Mouse (Mus musculus) limb, embryonic 10.5 days (tissue): ENCODE data around the gene Agtrap. TPM values are rescaled to one million over a fixed set of nuclear protein-coding genes. Genes with fewer than 3 reads are reported as not detected.

ENCODE experiments used
- DNase-seq: peaks from one replicate; pipeline ENCODE4 v3.0.0-alpha.2; 2017; ENCODE audit warnings: low spot score
- H3K27ac ChIP-seq: fragments of 300-500 bp; sonication (generic); 2 replicates; pipeline ENCODE4 v1.5.1; 2016; ENCODE audit warnings: mild to moderate bottlenecking
- H3K27me3 ChIP-seq: fragments of 300-500 bp; sonication (generic); 2 replicates; pipeline ENCODE4 v1.6.1; 2016; ENCODE audit warnings: low read depth, mild to moderate bottlenecking; ENCODE audit not compliant: poor library complexity, severe bottlenecking
- H3K36me3 ChIP-seq: fragments of 300-500 bp; sonication (generic); 2 replicates; pipeline ENCODE4 v1.6.1; 2016; ENCODE audit warnings: mild to moderate bottlenecking, moderate library complexity
- H3K4me1 ChIP-seq: fragments of 300-500 bp; sonication (generic); 2 replicates; pipeline ENCODE4 v1.6.1; 2016
- H3K4me3 ChIP-seq: fragments of 300-500 bp; sonication (generic); 2 replicates; pipeline ENCODE4 v1.5.1; 2016; ENCODE audit warnings: mild to moderate bottlenecking, moderate library complexity
- H3K9me3 ChIP-seq: fragments of 300-500 bp; sonication (generic); replicated peaks from 2 replicates; pipeline ENCODE4 v1.6.1; 2016; ENCODE audit warnings: mild to moderate bottlenecking
- WGBS: fragments of 180-500 bp; shearing (Covaris S2); methylation state at CpG from one replicate; pipeline ENCODE4 v1.1.7; 2016; 5-methylcytosine and 5-hydroxymethylcytosine counted together
- polyA plus RNA-seq: library from polyadenylated mRNA; unstranded; fragments of >200 nt; fragmentation: Nextera tagmentation; extraction: Ambion mirVana; gene quantifications from 2 replicates; pipeline ENCODE4 v1.2.1, GENCODE M21; 2016

Gene Agtrap
- polyA plus RNA-seq, 1 experiment from 2014 or later, result 13.1 TPM

DNA sequence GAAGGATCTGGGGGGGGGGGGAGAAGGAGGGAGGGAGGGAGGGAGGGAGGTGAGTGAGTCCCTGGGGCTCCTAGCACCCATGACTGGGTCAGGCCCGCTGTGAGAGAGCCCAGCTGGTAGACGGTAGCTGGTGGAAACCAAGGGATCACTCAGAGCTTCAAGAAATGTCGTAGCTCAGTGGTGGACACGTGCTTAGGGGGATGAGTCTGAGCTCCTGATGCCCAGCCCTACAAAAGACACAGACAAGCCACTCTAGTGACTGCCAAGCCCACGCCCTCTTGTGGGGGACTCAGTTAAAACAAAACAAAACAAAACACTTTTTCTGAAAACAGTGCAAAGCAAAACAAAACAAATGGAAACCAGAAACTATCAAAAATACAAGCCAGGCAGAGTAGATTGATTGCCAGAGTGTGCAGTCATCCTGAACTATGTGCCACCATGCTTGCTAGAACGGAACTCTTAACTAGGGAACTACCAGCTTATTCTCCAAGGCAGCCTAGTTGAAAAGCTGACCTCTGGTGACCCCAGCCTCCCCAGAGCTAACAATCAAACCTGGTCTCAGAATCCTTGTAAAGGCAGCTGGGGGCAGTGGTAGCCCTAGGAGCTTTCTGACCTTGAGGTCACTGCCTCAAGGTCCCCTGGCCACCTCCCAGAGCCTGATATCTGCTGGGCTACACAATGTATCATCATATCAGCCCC, 22.0 kb downstream of the Agtrap start:
- peaks cover 16% of the 10 kb centered on the region for H3K4me1 ChIP-seq
- WGBS, result 53% methylated on average over 6 of the region's 6 CpGs
- no peaks in the 10 kb centered on the region for H3K27me3 ChIP-seq
- no peak overlapping the region for H3K27ac ChIP-seq
- no peak for DNase-seq
- no peaks in the 10 kb centered on the region for H3K9me3 ChIP-seq
- no peaks in the 10 kb centered on the region for H3K36me3 ChIP-seq
- no peak overlapping the region for H3K4me3 ChIP-seq

DNA sequence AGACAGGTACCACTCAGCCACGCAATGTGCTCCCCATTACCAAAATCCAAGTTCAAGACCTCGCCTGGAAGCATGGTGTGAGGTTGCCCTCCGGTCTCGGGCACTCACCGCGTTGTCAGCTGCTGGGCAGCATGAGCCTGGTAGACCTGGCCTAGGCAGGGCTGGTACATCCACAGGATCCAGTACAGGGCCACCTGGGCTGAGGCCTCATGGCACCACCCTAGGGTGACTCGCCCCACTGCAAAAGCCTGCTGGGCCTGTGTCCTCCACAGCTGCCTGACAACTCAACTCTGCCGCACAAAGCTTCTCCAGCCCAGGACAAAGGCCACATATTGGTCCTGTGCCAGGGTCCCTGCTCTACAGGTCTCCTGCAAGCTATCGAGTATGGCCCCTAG, 26.7 kb downstream of the Agtrap start:
- H3K4me1 ChIP-seq, result peaks cover 10% of the 10 kb centered on the region
- no peaks in the 10 kb centered on the region for H3K9me3 ChIP-seq
- no peak overlapping the region for H3K4me3 ChIP-seq
- no peak for DNase-seq
- WGBS, result 88% methylated on average over 9 of the region's 9 CpGs
- no peaks in the 10 kb centered on the region for H3K27me3 ChIP-seq
- no peak overlapping the region for H3K27ac ChIP-seq
- H3K36me3 ChIP-seq, result peaks cover 32% of the 10 kb centered on the region

DNA sequence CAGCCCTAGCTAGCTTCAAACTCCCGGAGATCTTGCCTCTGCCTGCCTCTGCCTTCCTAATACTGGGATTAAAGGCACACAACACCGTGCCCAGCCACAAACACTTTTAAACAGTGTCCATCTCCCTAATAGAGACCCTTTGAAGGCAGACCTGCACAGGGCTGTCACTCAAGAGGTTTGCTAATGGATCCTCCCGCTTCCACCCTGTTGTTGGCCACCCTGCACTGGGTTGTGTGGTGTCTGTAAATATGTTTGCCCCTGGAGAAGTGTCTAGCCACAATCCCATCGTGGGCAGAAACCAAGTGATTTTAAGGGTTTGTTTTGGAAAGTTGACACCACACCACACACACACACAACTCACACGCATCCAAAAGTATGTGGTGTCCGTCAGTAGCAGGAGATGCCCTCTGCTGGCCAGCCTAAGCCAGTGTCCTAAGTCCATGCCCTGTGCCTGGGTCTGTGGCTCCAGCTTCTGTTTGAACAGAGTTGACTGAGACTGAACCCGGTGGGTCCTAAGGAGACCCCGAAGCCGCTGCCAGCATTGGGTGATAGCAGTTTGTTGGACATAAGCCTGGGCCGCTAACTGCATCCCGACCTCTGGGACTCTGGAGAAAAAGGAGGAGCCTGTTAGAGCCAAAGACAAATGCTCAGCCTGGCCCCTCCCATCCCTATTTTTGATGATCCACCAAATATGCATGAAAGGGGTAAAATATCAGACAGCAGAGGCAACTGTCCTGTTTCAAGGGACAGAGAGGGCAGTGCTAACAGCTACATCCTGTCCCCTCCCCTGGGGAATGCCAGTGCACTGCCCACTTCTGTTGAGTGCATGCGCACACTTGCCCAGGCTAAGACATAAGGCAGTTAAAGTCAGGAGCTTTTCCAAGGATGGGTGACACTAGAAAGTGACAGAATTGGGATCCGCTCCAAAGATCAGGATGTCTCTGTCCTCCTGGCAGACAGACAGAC, 27.4 kb downstream of the Agtrap start:
- no peaks in the 10 kb centered on the region for H3K27me3 ChIP-seq
- no peak overlapping the region for H3K27ac ChIP-seq
- 55% methylated on average over 13 of the region's 13 CpGs for WGBS
- H3K36me3 ChIP-seq, result peaks cover 38% of the 10 kb centered on the region
- DNase-seq, result peak; percentile 56
- no peaks in the 10 kb centered on the region for H3K9me3 ChIP-seq
- peaks cover 5% of the 10 kb centered on the region; the same call in 1 of the 2 replicates for H3K4me1 ChIP-seq
- H3K4me3 ChIP-seq, result no peak overlapping the region

- Histone ChIP-seq H3K27me3 (no peaks in the 10 kb centered on the region), H3K36me3 (peaks cover 52% of the 10 kb centered on the region), H3K4me3 (no peak overlapping the region), H3K27ac (no peak overlapping the region), H3K9me3 (no peaks in the 10 kb centered on the region), H3K4me1 (peaks cover 5% of the 10 kb centered on the region; the same call in 1 of the 2 replicates)
- 96% methylated on average over 6 of the region's 6 CpGs for WGBS
- no peak for DNase-seq
These were observed 28.8 kb downstream of the Agtrap start for GRCm38 (mm10) chr4:148058993-148059392.

DNA sequence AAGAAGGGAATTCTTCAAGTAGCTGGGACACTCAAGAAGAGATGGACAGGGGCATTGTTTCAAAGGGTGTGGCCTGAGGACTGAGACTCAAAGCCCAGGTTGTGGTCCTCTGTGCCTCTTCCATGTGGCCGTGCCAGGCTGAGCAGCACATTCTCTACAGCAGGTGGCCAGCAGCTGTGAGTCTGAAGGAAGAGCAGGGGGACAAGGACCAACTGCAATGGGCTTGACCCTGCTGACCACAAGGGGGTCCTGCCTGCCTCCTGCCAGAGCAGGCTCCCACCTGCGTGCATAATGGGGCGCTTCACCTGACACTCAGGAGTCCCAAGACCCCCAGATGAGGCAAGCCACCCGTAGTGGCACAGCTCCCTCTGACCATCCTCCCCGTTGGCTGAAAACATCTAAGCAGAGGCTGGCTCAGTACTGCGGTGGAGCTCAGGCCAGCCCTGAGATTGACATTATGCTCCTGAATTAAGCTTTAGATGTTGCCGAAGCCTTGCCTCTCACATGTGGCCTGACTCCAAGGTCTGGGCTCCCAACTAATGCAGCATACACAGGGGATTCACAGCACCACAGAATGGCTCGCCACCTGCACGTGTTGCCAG, 29.5 kb downstream of the Agtrap start:
- Histone ChIP-seq H3K9me3 (no peaks in the 10 kb centered on the region), H3K4me3 (no peak overlapping the region), H3K27me3 (no peaks in the 10 kb centered on the region), H3K27ac (no peak overlapping the region), H3K36me3 (peaks cover 58% of the 10 kb centered on the region), H3K4me1 (peaks cover 5% of the 10 kb centered on the region; the same call in 1 of the 2 replicates)
- WGBS, result 91% methylated on average over 9 of the region's 9 CpGs
- DNase-seq, result no peak

- H3K36me3 ChIP-seq, result peaks cover 64% of the 10 kb centered on the region
- H3K9me3 ChIP-seq, result no peaks in the 10 kb centered on the region
- peaks cover 5% of the 10 kb centered on the region; the same call in 1 of the 2 replicates for H3K4me1 ChIP-seq
- H3K4me3 ChIP-seq, result no peak overlapping the region
- no peak overlapping the region for H3K27ac ChIP-seq
- no peaks in the 10 kb centered on the region for H3K27me3 ChIP-seq
- WGBS, result 60% methylated on average over 5 of the region's 5 CpGs
- no peak for DNase-seq
These were observed 30.1 kb downstream of the Agtrap start for GRCm38 (mm10) chr4:148057661-148058209.

GRCm38 (mm10) chr4:148056801-148057200, 31.0 kb downstream of the Agtrap start:
- Histone ChIP-seq H3K4me1 (peaks cover 10% of the 10 kb centered on the region), H3K9me3 (no peaks in the 10 kb centered on the region), H3K27me3 (no peaks in the 10 kb centered on the region), H3K36me3 (peaks cover 74% of the 10 kb centered on the region), H3K4me3 (no peak overlapping the region), H3K27ac (no peak overlapping the region)
- DNase-seq, result no peak
- WGBS, result 92% methylated on average over 4 of the region's 4 CpGs

DNA sequence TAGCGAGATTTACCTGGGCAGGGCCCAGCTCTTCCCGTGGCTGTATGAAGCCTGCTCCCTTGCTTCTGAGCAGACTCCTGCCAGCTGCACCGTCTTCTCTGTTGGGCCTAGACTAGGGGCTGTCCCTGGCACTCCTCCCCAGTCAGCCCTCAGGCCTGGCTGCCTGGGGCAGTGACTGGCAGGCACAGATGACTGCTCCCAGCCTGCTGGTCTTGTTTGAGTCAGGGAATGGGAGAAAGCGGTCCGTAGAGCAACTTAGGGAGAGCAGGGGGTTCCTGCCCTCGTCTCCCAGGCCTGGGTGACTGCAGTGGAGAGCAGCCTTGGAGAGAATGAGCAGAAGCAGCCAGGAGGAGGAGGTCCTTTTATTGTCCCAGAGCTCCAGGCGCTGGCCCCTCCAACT, 31.6 kb downstream of the Agtrap start:
- H3K27ac ChIP-seq, result no peak overlapping the region; the same call in 1 of the 2 replicates
- peaks cover 79% of the 10 kb centered on the region for H3K36me3 ChIP-seq
- 88% methylated on average over 7 of the region's 7 CpGs for WGBS
- no peak for DNase-seq
- no peaks in the 10 kb centered on the region for H3K9me3 ChIP-seq
- peaks cover 10% of the 10 kb centered on the region for H3K4me1 ChIP-seq
- no peak overlapping the region for H3K4me3 ChIP-seq
- no peaks in the 10 kb centered on the region for H3K27me3 ChIP-seq

DNA sequence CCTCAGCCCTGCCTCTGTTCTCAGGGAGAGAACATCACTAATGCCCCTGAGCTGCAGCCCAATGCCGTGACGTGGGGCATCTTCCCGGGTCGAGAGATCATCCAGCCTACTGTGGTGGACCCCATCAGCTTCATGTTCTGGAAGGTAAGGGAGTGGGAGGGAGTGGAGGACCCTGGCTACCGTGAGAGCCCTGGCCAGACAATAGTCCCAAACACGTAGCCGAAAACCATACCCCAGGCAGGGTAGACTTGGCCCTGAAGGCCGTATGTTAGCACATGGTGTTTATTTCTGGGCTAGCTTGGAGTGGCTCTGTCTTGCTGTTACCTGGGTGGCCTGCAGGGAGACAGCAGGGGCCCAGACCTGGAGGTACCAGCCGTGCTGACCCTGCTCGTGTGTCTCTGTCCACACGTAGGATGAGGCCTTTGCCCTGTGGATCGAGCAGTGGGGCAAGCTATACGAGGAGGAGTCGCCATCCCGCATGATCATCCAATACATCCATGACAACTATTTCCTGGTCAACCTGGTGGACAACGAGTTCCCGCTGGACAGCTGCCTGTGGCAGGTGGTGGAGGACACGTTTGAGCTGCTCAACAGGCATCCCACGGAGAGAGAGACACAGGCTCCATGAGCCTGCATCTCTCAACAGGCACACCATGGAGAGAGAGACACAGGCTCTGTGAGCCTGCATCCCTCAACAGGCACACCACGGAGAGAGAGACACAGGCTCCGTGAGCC, 32.7 kb downstream of the Agtrap start:
- Histone ChIP-seq H3K27me3 (no peaks in the 10 kb centered on the region), H3K9me3 (no peaks in the 10 kb centered on the region), H3K27ac (no peak overlapping the region), H3K4me3 (no peak overlapping the region), H3K4me1 (peaks cover 5% of the 10 kb centered on the region; the same call in 1 of the 2 replicates), H3K36me3 (peaks cover 90% of the 10 kb centered on the region)
- 93% methylated on average over 21 of the region's 21 CpGs for WGBS
- DNase-seq, result no peak

DNA sequence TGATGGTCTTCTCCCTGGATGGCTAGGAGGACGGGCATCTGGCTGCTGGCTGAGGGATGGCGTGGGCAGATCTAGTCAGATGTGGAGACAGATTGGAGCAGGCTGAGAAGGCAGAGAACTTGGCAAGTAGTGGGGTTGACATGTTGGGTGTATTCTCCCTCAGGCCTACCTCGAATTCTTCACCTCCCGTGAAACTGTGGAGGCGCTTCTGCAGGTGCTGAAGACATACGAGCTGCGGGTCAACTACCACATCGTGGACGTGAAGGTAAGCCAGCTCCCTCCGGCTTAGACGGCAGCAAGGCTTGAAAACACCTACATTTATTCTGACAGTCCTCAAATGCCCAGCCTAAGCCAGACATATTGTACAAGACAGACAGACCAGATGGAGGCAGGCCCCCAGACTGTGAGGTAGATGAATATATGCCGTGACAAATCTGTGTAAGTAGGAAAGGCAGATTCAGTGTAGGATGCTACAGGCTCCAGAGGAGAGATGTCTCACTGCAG, 34.4 kb downstream of the Agtrap start:
- WGBS, result 94% methylated on average over 12 of the region's 12 CpGs
- H3K27ac ChIP-seq, result no peak overlapping the region
- peaks cover 99% of the 10 kb centered on the region for H3K36me3 ChIP-seq
- no peak overlapping the region for H3K4me3 ChIP-seq
- peaks cover 5% of the 10 kb centered on the region; the same call in 1 of the 2 replicates for H3K4me1 ChIP-seq
- no peaks in the 10 kb centered on the region for H3K9me3 ChIP-seq
- no peak for DNase-seq
- no peaks in the 10 kb centered on the region for H3K27me3 ChIP-seq

- DNase-seq, result no peak
- Histone ChIP-seq H3K4me1 (peaks cover 5% of the 10 kb centered on the region; the same call in 1 of the 2 replicates), H3K27me3 (no peaks in the 10 kb centered on the region), H3K27ac (no peak overlapping the region), H3K9me3 (no peaks in the 10 kb centered on the region), H3K36me3 (peaks cover 99% of the 10 kb centered on the region), H3K4me3 (no peak overlapping the region)
- 85% methylated on average over 2 of the region's 2 CpGs for WGBS
These were observed 34.9 kb downstream of the Agtrap start for GRCm38 (mm10) chr4:148052976-148053375.

DNA sequence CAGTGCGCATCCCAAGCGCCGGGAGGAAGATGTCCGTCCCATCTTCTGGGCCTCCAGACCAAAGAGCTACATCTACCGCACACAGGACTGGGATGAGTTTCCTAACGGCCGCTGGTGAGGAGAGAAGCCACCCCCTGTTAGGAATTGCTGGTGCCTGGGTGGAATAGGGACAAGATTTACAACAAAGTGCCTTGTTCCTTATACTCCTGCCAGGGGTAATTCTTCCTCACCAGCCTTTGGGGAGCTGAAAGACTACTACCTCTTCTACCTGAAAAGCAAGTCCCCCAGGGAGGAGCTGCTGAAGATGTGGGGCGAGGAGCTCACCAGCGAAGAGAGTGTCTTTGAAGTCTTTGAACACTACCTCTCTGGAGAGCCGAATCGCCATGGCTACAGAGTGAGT, 35.9 kb downstream of the Agtrap start:
- peaks cover 97% of the 10 kb centered on the region for H3K36me3 ChIP-seq
- peaks cover 5% of the 10 kb centered on the region; the same call in 1 of the 2 replicates for H3K4me1 ChIP-seq
- WGBS, result 87% methylated on average over 11 of the region's 11 CpGs
- no peaks in the 10 kb centered on the region for H3K27me3 ChIP-seq
- no peaks in the 10 kb centered on the region for H3K9me3 ChIP-seq
- H3K27ac ChIP-seq, result no peak overlapping the region
- no peak for DNase-seq
- H3K4me3 ChIP-seq, result no peak overlapping the region
